Mouse (Mus musculus) olfactory bulb, adult 2 months (tissue): ENCODE data around the gene Plagl1. TPM values are rescaled to one million over a fixed set of nuclear protein-coding genes. Genes with fewer than 3 reads are reported as not detected.

Experiments used
- H3K27ac ChIP-seq: fragments of 200-500 bp; 2 replicates; pipeline ENCODE4 v1.5.1; 2012; ENCODE audit warnings: low read depth, low read length; ENCODE audit not compliant: insufficient read depth
- H3K4me1 ChIP-seq: fragments of 200-500 bp; 2 replicates; pipeline ENCODE4 v1.6.1; 2012; ENCODE audit warnings: low read length; ENCODE audit not compliant: control insufficient read depth, insufficient read depth
- H3K4me3 ChIP-seq: fragments of 200-500 bp; 2 replicates; pipeline ENCODE4 v1.5.1; 2012; ENCODE audit warnings: mild to moderate bottlenecking, low read depth, low read length, moderate library complexity; ENCODE audit not compliant: insufficient read depth
- CTCF ChIP-seq: fragments of 200-500 bp; IDR thresholded peaks from 2 replicates; pipeline ENCODE4 v1.5.1; 2012; ENCODE audit warnings: low read depth, mild to moderate bottlenecking, low read length, moderate library complexity; ENCODE audit not compliant: insufficient read depth
- POLR2A ChIP-seq: fragments of 200-500 bp; IDR thresholded peaks from 2 replicates; pipeline ENCODE4 v1.6.1; 2012; ENCODE audit warnings: mild to moderate bottlenecking, low read depth, low read length, moderate library complexity; ENCODE audit not compliant: insufficient read depth
- WGBS: fragments of 180-500 bp; shearing (Covaris S2); methylation state at CpG from one replicate; pipeline ENCODE4 v1.1.7; 2018; 5-methylcytosine and 5-hydroxymethylcytosine counted together
- polyA plus RNA-seq: library from polyadenylated mRNA; stranded (reverse); fragments of >200 nt; gene quantifications from 2 replicates; pipeline ENCODE4 v1.2.4, GENCODE M21; 2012; ENCODE audit warnings: low replicate concordance; ENCODE audit not compliant: missing spikeins, insufficient read depth, insufficient read length

Plagl1 gene
- polyA plus RNA-seq, 1 experiment = not detected

- no peak overlapping the region for H3K27ac ChIP-seq
- no peak overlapping the region for H3K4me3 ChIP-seq
- no peak for TF ChIP-seq POLR2A
- no peak for TF ChIP-seq CTCF
- H3K4me1 ChIP-seq = no peaks in the 10 kb centered on the region
- WGBS = 88% methylated on average over 9 of the region's 9 CpGs
These were observed 46.8 kb downstream of the Plagl1 start for GRCm38 (mm10) chr10:13106909-13107624.

GRCm38 (mm10) chr10:13108021-13108548 lies 47.8 kb downstream of the Plagl1 start:
- 56% methylated on average over 7 of the region's 7 CpGs for WGBS
- H3K4me1 ChIP-seq = no peaks in the 10 kb centered on the region
- TF ChIP-seq CTCF (no peak), POLR2A (no peak)
- no peak overlapping the region for H3K27ac ChIP-seq
- H3K4me3 ChIP-seq = no peak overlapping the region

- H3K27ac ChIP-seq = no peak overlapping the region
- WGBS = 79% methylated on average over 4 of the region's 4 CpGs
- H3K4me1 ChIP-seq = no peaks in the 10 kb centered on the region
- no peak overlapping the region for H3K4me3 ChIP-seq
- TF ChIP-seq POLR2A (no peak), CTCF (no peak)
These were observed 48.5 kb downstream of the Plagl1 start for GRCm38 (mm10) chr10:13108847-13109246.

- TF ChIP-seq CTCF = no peak
- TF ChIP-seq POLR2A = no peak
- WGBS = 91% methylated on average over 1 of the region's 1 CpGs
- H3K27ac ChIP-seq = no peak overlapping the region
- H3K4me3 ChIP-seq = no peak overlapping the region
- no peaks in the 10 kb centered on the region for H3K4me1 ChIP-seq
These were observed 49.5 kb downstream of the Plagl1 start for GRCm38 (mm10) chr10:13109781-13110180.

- no peak for TF ChIP-seq CTCF
- no peak for TF ChIP-seq POLR2A
- no peaks in the 10 kb centered on the region for H3K4me1 ChIP-seq
- 83% methylated on average over 3 of the region's 3 CpGs for WGBS
- H3K4me3 ChIP-seq = no peak overlapping the region
- no peak overlapping the region for H3K27ac ChIP-seq
These were observed 52.5 kb downstream of the Plagl1 start for GRCm38 (mm10) chr10:13112849-13113248.

GRCm38 (mm10) chr10:13113641-13114040 lies 53.3 kb downstream of the Plagl1 start:
- no peaks in the 10 kb centered on the region for H3K4me1 ChIP-seq
- H3K27ac ChIP-seq = no peak overlapping the region
- no peak overlapping the region for H3K4me3 ChIP-seq
- TF ChIP-seq POLR2A = no peak
- TF ChIP-seq CTCF = no peak
- 95% methylated on average over 4 of the region's 4 CpGs for WGBS

GRCm38 (mm10) chr10:13115030-13115429 lies 54.7 kb downstream of the Plagl1 start:
- H3K4me3 ChIP-seq = no peak overlapping the region
- no peak overlapping the region for H3K27ac ChIP-seq
- 71% methylated on average over 4 of the region's 4 CpGs for WGBS
- no peak for TF ChIP-seq POLR2A
- TF ChIP-seq CTCF = no peak
- H3K4me1 ChIP-seq = no peaks in the 10 kb centered on the region

GRCm38 (mm10) chr10:13116706-13117665 lies 56.7 kb downstream of the Plagl1 start:
- H3K4me3 ChIP-seq = no peak overlapping the region
- WGBS = 57% methylated on average over 9 of the region's 9 CpGs
- TF ChIP-seq POLR2A (no peak), CTCF (no peak)
- H3K27ac ChIP-seq = no peak overlapping the region
- H3K4me1 ChIP-seq = no peaks in the 10 kb centered on the region
